Comparison of ENCODE assay signal across 9 mouse cellular contexts in the genomic region with DNA sequence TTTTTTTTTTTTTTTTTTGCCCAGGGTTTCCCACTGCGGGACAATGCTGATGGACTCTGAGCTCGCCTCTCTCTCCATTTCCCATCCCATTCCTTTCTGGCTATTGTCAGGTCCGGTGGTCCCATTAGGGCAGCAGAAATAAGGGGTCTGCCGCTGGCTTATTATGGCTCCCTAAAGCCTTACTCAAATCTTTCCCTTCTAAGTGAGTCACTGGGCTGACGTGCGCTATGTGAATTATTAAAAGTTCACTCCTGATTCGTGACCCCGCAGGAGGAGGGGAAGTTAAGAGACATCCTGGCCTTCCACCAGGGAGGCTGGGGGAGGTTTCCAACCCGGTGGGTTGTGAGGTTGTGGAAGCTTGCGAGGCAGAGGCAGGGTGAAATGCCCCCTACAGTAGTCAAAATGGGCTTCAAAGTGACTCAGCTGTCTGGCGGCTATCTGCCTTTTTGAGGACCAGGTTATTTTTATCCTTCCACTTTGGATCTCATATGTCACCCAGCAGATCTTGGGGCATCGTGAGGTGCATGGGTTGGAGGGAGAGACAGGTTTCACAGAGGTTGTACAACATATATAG. TPM values are rescaled to one million over a fixed set of nuclear protein-coding genes. Genes with fewer than 3 reads are reported as not detected.
A peak's percentile ranks its signal among the peaks of the same experiment; 100 is the strongest.
DNase-seq lines count a peak whose midpoint lies in the region; ATAC-seq and TF ChIP-seq lines count a peak whose summit lies in the region.
"Had no signal": no experiment of that assay in that cellular context is flagged by ENCODE, and none has a peak within 500 bp of the region (broad histone marks: within the 10 kb centered on the region; RNA-seq: fewer than 3 reads in every experiment).

No protein-coding gene starts in this region.

- 7% methylated on average over 12 of the region's 12 CpGs for WGBS in hindbrain, postnatal 0 days
- WGBS in neural tube, embryonic 12.5 days: 5% methylated on average over 12 of the region's 12 CpGs

- peak overlapping the region; percentile 87 for H3K9ac ChIP-seq in hindbrain, postnatal 0 days (replicated peaks; ENCODE audit: low read length)
- H3K9ac ChIP-seq in neural tube, embryonic 12.5 days: 0 out of 2 replicates have a peak overlapping the region, but pooled peaks have one; percentile 40

- H3K9me3 ChIP-seq in hindbrain, postnatal 0 days (ENCODE audit: low read length): no peaks in the 10 kb centered on the region
- no peaks in the 10 kb centered on the region for H3K9me3 ChIP-seq in neural tube, embryonic 12.5 days

- peak overlapping the region; percentile 92 for H3K4me3 ChIP-seq in hindbrain, postnatal 0 days (ENCODE audit: low read length)
- peak overlapping the region; percentile 82 for H3K4me3 ChIP-seq in neural tube, embryonic 12.5 days

- H3K27ac ChIP-seq in hindbrain, postnatal 0 days: no peak overlapping the region
- H3K27ac ChIP-seq in neural tube, embryonic 12.5 days: no peak overlapping the region

- peak; percentile 25 for DNase-seq in cerebellum, adult 9-10 months
- no peak for DNase-seq in cerebellum, adult 9-11 months
- peak; percentile 22 to 25 for DNase-seq in cerebellum, postnatal 10 days
- DNase-seq in gastrocnemius, postnatal 10 days: peak; percentile 18
- DNase-seq in hindbrain, postnatal 0 days (ENCODE audit: low spot score): peak; percentile 22
- no peak for DNase-seq in c-Kit-positive CD71-positive TER-119-positive erythroid progenitor cells, embryonic 14.5 days (ENCODE audit: low spot score)
- DNase-seq in spleen, postnatal 36 days (ENCODE audit: low spot score in 2 of 2): no peak

- H3K4me2 ChIP-seq in hindbrain, postnatal 0 days (ENCODE audit: low read depth, low read length): peak overlapping the region; percentile 75
- H3K4me2 ChIP-seq in neural tube, embryonic 12.5 days (replicated peaks): peak overlapping the region; percentile 85

- no peaks in the 10 kb centered on the region for H3K36me3 ChIP-seq in hindbrain, postnatal 0 days (ENCODE audit: insufficient read depth, low read length)
- no peaks in the 10 kb centered on the region for H3K36me3 ChIP-seq in neural tube, embryonic 12.5 days

- no peaks in the 10 kb centered on the region for H3K27me3 ChIP-seq in hindbrain, postnatal 0 days (ENCODE audit: insufficient read depth, low read length)
- H3K27me3 ChIP-seq in neural tube, embryonic 12.5 days (replicated peaks): no peaks in the 10 kb centered on the region

- no peak for ATAC-seq in hindbrain, postnatal 0 days
- ATAC-seq in neural tube, embryonic 12.5 days (ENCODE audit: low FRiP score, low read depth): peak; percentile 15

- no peak for TF ChIP-seq CTCF in hindbrain, postnatal 0 days (IDR thresholded peaks at IDR 0.05; ENCODE audit: low read depth)

- 0 out of 2 replicates have a peak, but pooled peaks cover 5% of the 10 kb centered on the region for H3K4me1 ChIP-seq in hindbrain, postnatal 0 days (ENCODE audit: insufficient read depth, low read length)
- 0 out of 2 replicates have a peak, but pooled peaks cover 9% of the 10 kb centered on the region for H3K4me1 ChIP-seq in neural tube, embryonic 12.5 days

RNA-seq across cellular contexts. Expression of a gene that starts 1.1 kb away (rescaled TPM):
- total RNA-seq in gastrocnemius, postnatal 10 days (2021): 100 to 1,000 TPM; 125 to 134 TPM
- total RNA-seq in hindbrain, postnatal 0 days (2014; rRNA removed): 8.5 and 10.5 TPM in 2 replicates
- 13.1 and 14.2 TPM in 2 replicates for polyA plus RNA-seq in hindbrain, postnatal 0 days (2015; fragmentation: Nextera tagmentation; extraction: Ambion mirVana)
- 7.0 and 10.7 TPM in 2 replicates for polyA plus RNA-seq in neural tube, embryonic 12.5 days (2016; fragmentation: Nextera tagmentation; extraction: Ambion mirVana)
- total RNA-seq: common myeloid progenitor, adult 5-6 weeks had no signal

Comparison
In these comparisons a context has a peak if more than half of its experiments do, and no peak if none do; other contexts are left out.
1. DNase-seq: peak in cerebellum, adult 9-10 months (single experiment), cerebellum, postnatal 10 days (2 of 2), gastrocnemius, postnatal 10 days (single experiment) and hindbrain, postnatal 0 days (single experiment); none in cerebellum, adult 9-11 months (single experiment), c-Kit-positive CD71-positive TER-119-positive erythroid progenitor cells, embryonic 14.5 days (single experiment) and spleen, postnatal 36 days (0 of 2).
2. RNA of a gene that starts 1.1 kb away (total RNA-seq): 125 to 134 TPM in gastrocnemius, postnatal 10 days; 8.5 to 10.5 TPM in hindbrain, postnatal 0 days; every median in the first group is over 10 times any median in the second.